Mouse (Mus musculus) monocyte, adult 5-6 weeks (primary cell): ENCODE data around the gene Nipbl. TPM values are rescaled to one million over a fixed set of nuclear protein-coding genes. Genes with fewer than 3 reads are reported as not detected.

Experiments
- total RNA-seq: library from RNA; stranded (forward); fragments of 200-1000, 200-491, 200-594 nt; gene quantifications from 3 replicates; pipeline ENCODE4 v1.2.3, GENCODE M21; 2017

The Nipbl gene
- total RNA-seq, 1 experiment from 2014 or later = 61.4 TPM

Other genes with a start within 250 kb of the Nipbl start
- not detected in 3 replicates for gene Gm2310, start 75.5 kb upstream of the Nipbl start, total RNA-seq